Mouse (Mus musculus): ENCODE measurements around the gene Zfp871. TPM values are rescaled to one million over a fixed set of nuclear protein-coding genes. Genes with fewer than 3 reads are reported as not detected.

Zfp871 gene
- polyA plus RNA-seq (2014; fragmentation: Illumina TruSeq; extraction: RNeasy Lipid Tissue Mini Kit (QIAGEN cat#74804); ENCODE audit: low read depth, low replicate concordance): 35.7 TPM

GRCm38 (mm10) chr17:32788094-32788559, at the start of gene Zfp871:
Gene Zfp871, minus strand, starts transcription at chr17:32788287.

GRCm38 (mm10) chr17:32829540-32830417, 41.7 kb upstream of the Zfp871 start, which contains the start of gene Zfp799:
Gene Zfp799, minus strand, starts transcription at chr17:32830261.

GRCm38 (mm10) chr17:32809544-32810374, 21.7 kb upstream of the Zfp871 start, which contains the start of gene Zfp811:
Gene Zfp811, minus strand, starts transcription at chr17:32809931.

Other genes starting within 250 kb of the Zfp871 start
- gene Cyp4f37, start 167.0 kb downstream of the Zfp871 start, polyA plus RNA-seq (2014; fragmentation: Illumina TruSeq; extraction: RNeasy Lipid Tissue Mini Kit (QIAGEN cat#74804); ENCODE audit: low read depth, low replicate concordance): not detected
- not detected for gene Cyp4f40, start 129.4 kb downstream of the Zfp871 start, polyA plus RNA-seq (2014; fragmentation: Illumina TruSeq; extraction: RNeasy Lipid Tissue Mini Kit (QIAGEN cat#74804); ENCODE audit: low read depth, low replicate concordance)
- gene Cyp4f15, start 102.7 kb downstream of the Zfp871 start, polyA plus RNA-seq (2014; fragmentation: Illumina TruSeq; extraction: RNeasy Lipid Tissue Mini Kit (QIAGEN cat#74804); ENCODE audit: low read depth, low replicate concordance): 50.1 TPM
- gene Zfp811, start 21.6 kb upstream of the Zfp871 start, polyA plus RNA-seq (2014; fragmentation: Illumina TruSeq; extraction: RNeasy Lipid Tissue Mini Kit (QIAGEN cat#74804); ENCODE audit: low read depth, low replicate concordance): not detected
- 4.9 TPM for gene Zfp799, start 42.0 kb upstream of the Zfp871 start, polyA plus RNA-seq (2014; fragmentation: Illumina TruSeq; extraction: RNeasy Lipid Tissue Mini Kit (QIAGEN cat#74804); ENCODE audit: low read depth, low replicate concordance)
- gene Zfp870, start 103.4 kb upstream of the Zfp871 start, polyA plus RNA-seq (2014; fragmentation: Illumina TruSeq; extraction: RNeasy Lipid Tissue Mini Kit (QIAGEN cat#74804); ENCODE audit: low read depth, low replicate concordance): 4.7 TPM
- 130 TPM for gene Cyp4f14, start 129.1 kb upstream of the Zfp871 start, polyA plus RNA-seq (2014; fragmentation: Illumina TruSeq; extraction: RNeasy Lipid Tissue Mini Kit (QIAGEN cat#74804); ENCODE audit: low read depth, low replicate concordance)
- 21.9 TPM for gene Cyp4f13, start 159.1 kb upstream of the Zfp871 start, polyA plus RNA-seq (2014; fragmentation: Illumina TruSeq; extraction: RNeasy Lipid Tissue Mini Kit (QIAGEN cat#74804); ENCODE audit: low read depth, low replicate concordance)
- 5.4 TPM for gene Zfp472, start 177.5 kb upstream of the Zfp871 start, polyA plus RNA-seq (2014; fragmentation: Illumina TruSeq; extraction: RNeasy Lipid Tissue Mini Kit (QIAGEN cat#74804); ENCODE audit: low read depth, low replicate concordance)
- 7.5 TPM for gene Zfp952, start 204.8 kb upstream of the Zfp871 start, polyA plus RNA-seq (2014; fragmentation: Illumina TruSeq; extraction: RNeasy Lipid Tissue Mini Kit (QIAGEN cat#74804); ENCODE audit: low read depth, low replicate concordance)
- gene Zfp763, start 245.1 kb upstream of the Zfp871 start, polyA plus RNA-seq (2014; fragmentation: Illumina TruSeq; extraction: RNeasy Lipid Tissue Mini Kit (QIAGEN cat#74804); ENCODE audit: low read depth, low replicate concordance): 5.7 TPM

All from liver, adult 10 weeks (tissue).